Mouse (Mus musculus): ENCODE results near the gene Tmem135.

- TF ChIP-seq POLR2A (IDR thresholded peaks at IDR 0.05; ENCODE audit: control insufficient read depth in 1 of 2, insufficient read depth in 1 of 2, low read depth in 1 of 2, low read length in 2 of 2, poor library complexity in 1 of 2) (no peak), MAFK (IDR thresholded peaks at IDR 0.05; ENCODE audit: borderline replicate concordance, low read depth, low read length) (no peak), NRF1 (IDR thresholded peaks at IDR 0.05; ENCODE audit: insufficient read depth, low read depth, low read length, poor library complexity, severe bottlenecking) (no peak), SIN3A (IDR thresholded peaks at IDR 0.05; ENCODE audit: low read length) (no peak), BHLHE40 (IDR thresholded peaks at IDR 0.05; ENCODE audit: borderline replicate concordance, low read depth, low read length) (no peak), ZC3H11A (IDR thresholded peaks at IDR 0.05; ENCODE audit: low read depth, low read length) (no peak), RCOR1 (IDR thresholded peaks at IDR 0.05; ENCODE audit: low read depth, low read length) (no peak), CHD2 (IDR thresholded peaks at IDR 0.05; ENCODE audit: low read length) (no peak)
Observed at GRCm38 (mm10) chr7:89171790-89172467, 232.1 kb downstream of the Tmem135 start.
